Mouse (Mus musculus) forebrain, embryonic 12.5 days (tissue): ENCODE measurements at regions not wholly inside any gene's neighbourhood (a gene's known extent, or its start where the extent isn't known, plus 50 kb on each side); places are given as distances from the start of the nearest gene placed in this dataset.

Source experiments
- ATAC-seq: fragments of 200-750 bp; cut with Nextera tagmentation; 2 replicates; pipeline ENCODE4 v1.8.0; 2017; ENCODE audit warnings: moderate TSS enrichment; ENCODE audit not compliant: low FRiP score
- H3K27ac ChIP-seq: fragments of 300-500 bp; sonication (generic); 2 replicates; pipeline ENCODE4 v1.5.1; 2016; ENCODE audit warnings: mild to moderate bottlenecking
- H3K27me3 ChIP-seq: fragments of 300-500 bp; sonication (generic); 2 replicates; pipeline ENCODE4 v1.6.1; 2016; ENCODE audit warnings: mild to moderate bottlenecking
- H3K36me3 ChIP-seq: fragments of 300-500 bp; sonication (generic); replicated peaks from 2 replicates; pipeline ENCODE4 v1.6.1; 2016; ENCODE audit warnings: mild to moderate bottlenecking
- H3K4me1 ChIP-seq: fragments of 300-500 bp; sonication (generic); 2 replicates; pipeline ENCODE4 v1.6.1; 2016
- H3K4me2 ChIP-seq: fragments of 300-500 bp; sonication (generic); 2 replicates; pipeline ENCODE4 v1.6.1; 2016; ENCODE audit warnings: mild to moderate bottlenecking, moderate library complexity
- H3K4me3 ChIP-seq: fragments of 300-500 bp; sonication (generic); replicated peaks from 2 replicates; pipeline ENCODE4 v1.5.1; 2016; ENCODE audit warnings: mild to moderate bottlenecking
- H3K9ac ChIP-seq: fragments of 300-500 bp; sonication (generic); 2 replicates; pipeline ENCODE4 v1.6.1; 2016; ENCODE audit warnings: mild to moderate bottlenecking
- H3K9me3 ChIP-seq: fragments of 300-500 bp; sonication (generic); 2 replicates; pipeline ENCODE4 v1.6.1; 2016
- WGBS: fragments of 180-500 bp; shearing (Covaris S2); methylation state at CpG from one replicate; pipeline ENCODE4 v1.1.7; 2016; 5-methylcytosine and 5-hydroxymethylcytosine counted together

DNA sequence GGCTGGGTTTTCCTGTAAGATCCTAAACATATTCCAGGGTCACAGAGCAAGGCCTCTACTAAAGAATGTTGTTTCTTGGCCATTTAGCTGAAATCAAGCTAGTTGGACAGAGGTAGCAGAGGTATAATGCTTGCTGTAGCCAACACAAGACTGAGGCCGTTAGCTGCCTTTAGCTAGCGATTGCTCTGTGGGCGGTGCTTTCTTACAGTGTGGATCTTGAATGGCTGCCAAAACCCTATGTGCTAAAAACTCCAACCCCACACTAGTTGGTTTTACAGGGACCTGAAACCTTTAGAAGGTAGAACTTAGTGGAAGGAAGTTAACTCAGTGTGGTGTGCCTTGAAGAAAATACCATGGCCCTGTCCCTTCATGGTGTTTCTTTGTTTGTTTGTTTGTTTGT, 110.9 kb upstream of the Tmc1 start:
- WGBS: 93% methylated on average over 3 of the region's 3 CpGs
- Histone ChIP-seq H3K4me2 (no peak overlapping the region), H3K4me1 (no peaks in the 10 kb centered on the region), H3K9me3 (no peaks in the 10 kb centered on the region), H3K27me3 (no peaks in the 10 kb centered on the region), H3K4me3 (no peak overlapping the region), H3K9ac (no peak overlapping the region), H3K27ac (no peak overlapping the region), H3K36me3 (no peaks in the 10 kb centered on the region)
- no peak for ATAC-seq

- 83% methylated on average over 11 of the region's 11 CpGs for WGBS
- peak; percentile 61; the same call in 1 of the 2 replicates for ATAC-seq
- H3K27me3 ChIP-seq: no peaks in the 10 kb centered on the region
- no peaks in the 10 kb centered on the region for H3K36me3 ChIP-seq
- no peak overlapping the region for H3K9ac ChIP-seq
- no peaks in the 10 kb centered on the region for H3K9me3 ChIP-seq
- no peak overlapping the region for H3K4me3 ChIP-seq
- H3K4me2 ChIP-seq: no peak overlapping the region
- no peak overlapping the region for H3K27ac ChIP-seq
- no peaks in the 10 kb centered on the region for H3K4me1 ChIP-seq
Observed at GRCm38 (mm10) chr19:21053597-21054544, 99.9 kb upstream of the Tmc1 start.

DNA sequence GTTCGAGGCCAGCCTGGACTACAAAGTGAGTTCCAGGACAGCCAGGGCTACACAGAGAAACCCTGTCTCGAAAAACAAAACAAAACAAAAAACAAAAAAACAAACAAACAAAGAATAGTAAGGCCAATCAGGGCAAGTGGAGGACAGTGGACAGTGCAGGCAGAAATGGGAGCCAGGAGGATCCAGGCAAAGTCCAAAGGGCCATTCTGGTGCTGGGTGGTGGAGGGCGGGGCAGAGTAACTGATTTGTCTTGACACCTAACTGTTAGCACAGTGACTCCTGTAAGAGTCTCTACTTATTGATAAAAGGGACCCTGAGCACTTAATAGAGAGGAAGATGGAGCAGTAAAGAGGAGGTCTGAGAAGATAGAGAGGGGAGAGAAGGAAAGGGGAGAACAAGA, 98.8 kb upstream of the Tmc1 start:
- Histone ChIP-seq H3K36me3 (no peaks in the 10 kb centered on the region), H3K4me1 (no peaks in the 10 kb centered on the region), H3K4me2 (no peak overlapping the region), H3K27ac (no peak overlapping the region), H3K9me3 (no peaks in the 10 kb centered on the region), H3K4me3 (no peak overlapping the region), H3K27me3 (no peaks in the 10 kb centered on the region), H3K9ac (no peak overlapping the region)
- 90% methylated on average over 3 of the region's 3 CpGs for WGBS
- ATAC-seq: no peak

GRCm38 (mm10) chr19:21051872-21052271, 97.9 kb upstream of the Tmc1 start:
- H3K36me3 ChIP-seq: no peaks in the 10 kb centered on the region
- no peaks in the 10 kb centered on the region for H3K4me1 ChIP-seq
- H3K9ac ChIP-seq: no peak overlapping the region
- no peak overlapping the region for H3K4me2 ChIP-seq
- no peak overlapping the region for H3K27ac ChIP-seq
- no peak for ATAC-seq
- no peaks in the 10 kb centered on the region for H3K27me3 ChIP-seq
- no peak overlapping the region for H3K4me3 ChIP-seq
- WGBS: 84% methylated on average over 4 of the region's 4 CpGs
- H3K9me3 ChIP-seq: no peaks in the 10 kb centered on the region

DNA sequence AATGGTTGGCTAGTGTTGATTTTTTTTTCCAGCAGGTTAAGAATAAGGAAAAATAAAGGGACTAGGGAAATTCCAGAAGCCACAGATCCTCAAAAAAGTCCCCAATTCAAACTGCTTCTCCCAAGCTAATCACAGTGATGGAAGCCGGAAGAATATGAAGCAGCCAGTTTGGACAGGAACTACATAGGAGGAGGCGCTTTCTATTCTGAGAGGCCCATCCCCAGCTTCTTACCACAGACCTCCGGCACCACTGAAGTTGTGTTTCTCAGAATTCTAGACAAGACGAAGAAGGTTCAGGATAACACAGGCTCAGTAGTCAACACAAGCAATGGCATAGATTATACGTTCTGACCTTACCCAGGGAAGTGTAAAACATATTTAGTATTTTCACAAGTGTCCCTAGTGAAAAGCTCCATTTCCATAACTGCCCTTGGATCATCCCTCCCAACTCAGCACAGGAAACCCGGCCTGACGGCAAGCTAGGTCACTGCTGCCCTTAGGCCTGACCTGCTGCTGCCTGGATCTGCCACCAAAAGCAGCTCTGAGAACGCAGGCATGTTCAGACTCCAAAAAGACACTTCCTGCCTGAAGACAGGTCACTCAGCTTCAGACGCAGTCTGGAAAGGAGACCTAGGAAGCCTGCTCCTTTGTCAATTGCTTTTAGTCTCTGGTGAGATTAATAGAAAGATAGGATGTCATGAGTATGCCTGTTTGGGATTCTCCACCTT, 97.2 kb upstream of the Tmc1 start:
- Histone ChIP-seq H3K4me2 (no peak overlapping the region), H3K9me3 (no peaks in the 10 kb centered on the region), H3K27ac (no peak overlapping the region), H3K4me1 (no peaks in the 10 kb centered on the region), H3K4me3 (no peak overlapping the region), H3K36me3 (no peaks in the 10 kb centered on the region), H3K9ac (no peak overlapping the region), H3K27me3 (no peaks in the 10 kb centered on the region)
- ATAC-seq: no peak
- 84% methylated on average over 9 of the region's 9 CpGs for WGBS

DNA sequence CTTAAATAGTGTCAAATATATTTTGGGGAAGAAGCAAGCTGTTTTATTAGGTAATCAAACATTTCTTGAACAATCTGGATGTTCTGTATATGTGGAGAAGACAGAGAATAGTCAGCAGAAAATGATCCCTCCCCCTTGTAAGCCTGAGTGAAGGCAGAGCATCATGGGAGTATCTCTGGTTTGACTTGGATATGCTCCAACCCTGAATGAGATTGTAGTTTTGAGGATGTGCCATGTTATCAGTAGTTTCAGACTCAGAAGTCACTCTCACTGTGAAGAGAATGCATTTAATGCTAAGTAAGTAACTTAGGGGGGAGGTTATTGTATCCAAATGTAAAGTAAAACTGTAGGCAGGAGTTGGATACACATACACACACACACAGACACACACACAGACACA, 95.3 kb upstream of the Tmc1 start:
- no peak overlapping the region for H3K4me2 ChIP-seq
- ATAC-seq: no peak
- H3K36me3 ChIP-seq: no peaks in the 10 kb centered on the region
- no peaks in the 10 kb centered on the region for H3K4me1 ChIP-seq
- H3K9ac ChIP-seq: no peak overlapping the region
- H3K9me3 ChIP-seq: no peaks in the 10 kb centered on the region
- no peak overlapping the region for H3K4me3 ChIP-seq
- no peak overlapping the region for H3K27ac ChIP-seq
- H3K27me3 ChIP-seq: no peaks in the 10 kb centered on the region

DNA sequence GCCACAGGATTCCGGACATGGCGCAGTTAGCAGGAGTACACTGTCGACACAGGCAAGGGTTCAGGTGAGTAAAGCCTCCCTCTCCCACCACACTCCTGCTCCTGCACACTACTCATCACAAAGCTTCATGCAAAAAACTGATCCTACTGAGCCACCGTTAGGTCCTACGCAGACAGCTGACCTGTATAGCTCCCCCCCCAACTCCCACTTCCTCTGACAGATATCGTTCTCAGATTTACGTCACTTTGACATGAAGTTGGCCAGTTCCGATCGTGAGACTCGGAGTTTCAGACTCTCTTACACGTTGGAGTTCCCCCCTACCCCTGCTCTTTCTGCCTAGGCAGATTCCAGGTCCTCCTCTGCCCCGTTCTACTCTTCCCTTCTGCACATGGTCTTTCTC, 91.6 kb upstream of the Tmc1 start:
- no peaks in the 10 kb centered on the region for H3K9me3 ChIP-seq
- H3K27ac ChIP-seq: no peak overlapping the region
- no peak overlapping the region for H3K4me3 ChIP-seq
- no peaks in the 10 kb centered on the region for H3K27me3 ChIP-seq
- H3K36me3 ChIP-seq: no peaks in the 10 kb centered on the region
- H3K9ac ChIP-seq: no peak overlapping the region
- ATAC-seq: no peak
- H3K4me2 ChIP-seq: no peak overlapping the region
- WGBS: 88% methylated on average over 12 of the region's 12 CpGs
- no peaks in the 10 kb centered on the region; the same call in 1 of the 2 replicates for H3K4me1 ChIP-seq

- 90% methylated on average over 4 of the region's 4 CpGs for WGBS
- Histone ChIP-seq H3K27me3 (no peaks in the 10 kb centered on the region), H3K4me2 (no peak overlapping the region), H3K36me3 (no peaks in the 10 kb centered on the region), H3K4me1 (peaks cover 6% of the 10 kb centered on the region; the same call in 1 of the 2 replicates), H3K9ac (no peak overlapping the region), H3K9me3 (no peaks in the 10 kb centered on the region), H3K27ac (no peak overlapping the region), H3K4me3 (no peak overlapping the region)
- ATAC-seq: no peak
Observed at GRCm38 (mm10) chr19:21043958-21044357, 90.0 kb upstream of the Tmc1 start.

DNA sequence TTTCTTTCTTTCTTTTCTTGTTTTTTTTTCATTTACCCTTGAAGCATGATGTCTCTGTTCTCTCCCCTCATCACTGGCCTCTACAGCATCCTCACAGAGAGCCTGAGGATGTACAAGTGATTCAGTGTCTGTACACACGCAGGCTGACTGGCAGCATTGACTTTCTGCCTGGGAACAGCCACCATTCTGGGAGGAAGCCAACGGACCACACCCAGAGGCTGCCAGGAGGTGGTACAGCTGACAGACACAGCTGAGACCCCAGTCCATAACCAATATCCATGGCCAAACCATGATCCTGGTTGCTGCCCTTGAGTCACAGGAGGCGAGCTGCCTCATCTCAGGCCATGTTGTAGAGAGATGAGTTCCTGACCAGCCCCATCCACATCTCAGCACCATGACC, 88.5 kb upstream of the Tmc1 start:
- Histone ChIP-seq H3K4me3 (no peak overlapping the region), H3K27ac (no peak overlapping the region), H3K27me3 (no peaks in the 10 kb centered on the region), H3K4me2 (no peak overlapping the region), H3K36me3 (no peaks in the 10 kb centered on the region), H3K9ac (no peak overlapping the region), H3K9me3 (no peaks in the 10 kb centered on the region), H3K4me1 (peaks cover 6% of the 10 kb centered on the region; the same call in 1 of the 2 replicates)
- WGBS: 76% methylated on average over 3 of the region's 3 CpGs
- ATAC-seq: no peak

DNA sequence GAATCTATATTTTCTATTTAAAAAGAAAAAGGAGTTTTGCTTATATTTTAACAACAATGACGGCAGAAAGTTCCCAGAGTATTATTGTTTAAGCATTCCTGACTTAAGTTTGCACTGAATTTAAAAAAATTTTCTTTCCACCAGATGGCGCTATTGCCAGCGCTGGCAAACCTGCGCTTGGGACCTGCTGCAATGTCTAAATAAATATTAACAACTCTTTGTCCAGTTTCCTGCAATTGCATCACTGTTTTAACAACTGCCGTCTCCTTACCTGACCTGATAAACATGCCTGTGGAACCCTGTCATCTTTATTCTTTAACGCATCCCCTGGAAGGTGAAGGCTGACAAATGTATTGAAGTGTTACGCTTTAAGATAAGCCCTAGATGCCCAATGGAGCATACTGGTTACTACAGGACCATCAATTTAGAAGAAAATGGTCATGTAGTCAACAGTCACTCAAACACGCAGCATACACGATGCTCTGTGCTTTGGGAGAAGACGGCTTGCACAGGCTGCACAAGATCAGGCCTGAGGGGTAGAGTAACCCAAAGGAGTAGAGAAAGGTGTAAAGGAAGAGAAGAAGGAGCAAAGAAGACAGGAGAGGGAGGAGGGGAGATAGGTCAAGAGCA, 83.6 kb upstream of the Tmc1 start:
- no peak overlapping the region for H3K4me2 ChIP-seq
- H3K4me1 ChIP-seq: peaks cover 14% of the 10 kb centered on the region
- 51% methylated on average over 10 of the region's 10 CpGs for WGBS
- H3K9me3 ChIP-seq: no peaks in the 10 kb centered on the region
- H3K36me3 ChIP-seq: no peaks in the 10 kb centered on the region
- H3K9ac ChIP-seq: no peak overlapping the region
- H3K27me3 ChIP-seq: no peaks in the 10 kb centered on the region
- ATAC-seq: peak; percentile 64
- no peak overlapping the region for H3K27ac ChIP-seq
- no peak overlapping the region for H3K4me3 ChIP-seq

- Histone ChIP-seq H3K27me3 (no peaks in the 10 kb centered on the region), H3K4me3 (no peak overlapping the region), H3K4me1 (peaks cover 14% of the 10 kb centered on the region), H3K36me3 (no peaks in the 10 kb centered on the region), H3K9me3 (no peaks in the 10 kb centered on the region), H3K27ac (no peak overlapping the region), H3K4me2 (no peak overlapping the region), H3K9ac (no peak overlapping the region)
- 73% methylated on average over 14 of the region's 14 CpGs for WGBS
- ATAC-seq: peak; percentile 80
Observed at GRCm38 (mm10) chr19:21036507-21037425, 82.8 kb upstream of the Tmc1 start.

GRCm38 (mm10) chr19:21035505-21035904, 81.5 kb upstream of the Tmc1 start:
- ATAC-seq: no peak
- 89% methylated on average over 4 of the region's 4 CpGs for WGBS

More at GRCm38 (mm10) chr19:21035505-21035904, 81.5 kb upstream of the Tmc1 start:
- Histone ChIP-seq H3K4me2 (no peak overlapping the region), H3K36me3 (no peaks in the 10 kb centered on the region), H3K27me3 (no peaks in the 10 kb centered on the region), H3K9me3 (no peaks in the 10 kb centered on the region), H3K27ac (no peak overlapping the region), H3K4me1 (peaks cover 14% of the 10 kb centered on the region), H3K9ac (no peak overlapping the region), H3K4me3 (no peak overlapping the region)
